Mouse (Mus musculus) limb, embryonic 13.5 days (tissue): ENCODE results near the gene Drosha. TPM values are rescaled to one million over a fixed set of nuclear protein-coding genes. Genes with fewer than 3 reads are reported as not detected.
"Not testable (repeated sequence)": the region's sequence is repeated elsewhere in the genome, so short reads cannot be mapped to it uniquely, and the experiment has no call there.

ENCODE experiments used
- ATAC-seq: fragments of 200-750 bp; cut with Nextera tagmentation; 2 replicates; pipeline ENCODE4 v1.8.0; 2017; ENCODE audit warnings: low read depth, moderate number of reproducible peaks, moderate TSS enrichment; ENCODE audit not compliant: low FRiP score
- H3K27ac ChIP-seq: fragments of 300-500 bp; sonication (generic); 2 replicates; pipeline ENCODE4 v1.5.1; 2015; ENCODE audit warnings: inconsistent platforms, mild to moderate bottlenecking, moderate library complexity
- H3K27me3 ChIP-seq: fragments of 300-500 bp; sonication (generic); 2 replicates; pipeline ENCODE4 v1.6.1; 2015; ENCODE audit warnings: mild to moderate bottlenecking, inconsistent platforms
- H3K36me3 ChIP-seq: fragments of 300-500 bp; sonication (generic); 2 replicates; pipeline ENCODE4 v1.6.1; 2015; ENCODE audit warnings: inconsistent platforms, mild to moderate bottlenecking, moderate library complexity
- H3K4me1 ChIP-seq: fragments of 300-500 bp; sonication (generic); 2 replicates; pipeline ENCODE4 v1.6.1; 2015; ENCODE audit warnings: inconsistent platforms
- H3K4me2 ChIP-seq: fragments of 300-500 bp; sonication (generic); replicated peaks from 2 replicates; pipeline ENCODE4 v1.6.1; 2015; ENCODE audit warnings: inconsistent platforms, mild to moderate bottlenecking, moderate library complexity
- H3K4me3 ChIP-seq: fragments of 300-500 bp; sonication (generic); 2 replicates; pipeline ENCODE4 v1.5.1; 2015; ENCODE audit warnings: moderate library complexity, mild to moderate bottlenecking, inconsistent platforms
- H3K9ac ChIP-seq: fragments of 300-500 bp; sonication (generic); 2 replicates; pipeline ENCODE4 v1.6.1; 2015; ENCODE audit warnings: mild to moderate bottlenecking, inconsistent platforms
- H3K9me3 ChIP-seq: fragments of 300-500 bp; sonication (generic); 2 replicates; pipeline ENCODE4 v1.6.1; 2016; ENCODE audit warnings: inconsistent platforms
- WGBS: fragments of 180-500 bp; shearing (Covaris S2); methylation state at CpG from one replicate; pipeline ENCODE4 v1.1.7; 2015; 5-methylcytosine and 5-hydroxymethylcytosine counted together
- polyA plus RNA-seq: library from polyadenylated mRNA; unstranded; fragments of >200 nt; fragmentation: Nextera tagmentation; extraction: Ambion mirVana; gene quantifications from 2 replicates; pipeline ENCODE4 v1.2.1, GENCODE M21; 2015

The Drosha gene
- polyA plus RNA-seq, 1 experiment from 2014 or later: 47.6 TPM

- no peak overlapping the region for H3K4me3 ChIP-seq
- H3K27ac ChIP-seq: no peak overlapping the region
- H3K9me3 ChIP-seq: no peaks in the 10 kb centered on the region
- H3K9ac ChIP-seq: no peak overlapping the region
- H3K4me2 ChIP-seq: no peak overlapping the region
- peaks cover 82% of the 10 kb centered on the region for H3K36me3 ChIP-seq
- no peaks in the 10 kb centered on the region for H3K27me3 ChIP-seq
- H3K4me1 ChIP-seq: no peaks in the 10 kb centered on the region
- ATAC-seq: no peak
- WGBS: 85% methylated on average over 18 of the region's 18 CpGs
Measured at GRCm38 (mm10) chr15:12896022-12897009, 71.7 kb downstream of the Drosha start.

- Histone ChIP-seq H3K4me2 (no peak overlapping the region), H3K4me3 (no peak overlapping the region), H3K9me3 (no peaks in the 10 kb centered on the region), H3K9ac (no peak overlapping the region), H3K27ac (no peak overlapping the region), H3K36me3 (peaks cover 89% of the 10 kb centered on the region), H3K4me1 (no peaks in the 10 kb centered on the region), H3K27me3 (no peaks in the 10 kb centered on the region)
- 92% methylated on average over 8 of the region's 8 CpGs for WGBS
- no peak for ATAC-seq
Measured at GRCm38 (mm10) chr15:12897831-12898230, 73.2 kb downstream of the Drosha start.

- H3K9ac ChIP-seq: no peak overlapping the region
- no peak overlapping the region for H3K4me2 ChIP-seq
- 86% methylated on average over 18 of the region's 18 CpGs for WGBS
- H3K36me3 ChIP-seq: peaks cover 84% of the 10 kb centered on the region
- no peak overlapping the region for H3K27ac ChIP-seq
- H3K27me3 ChIP-seq: no peaks in the 10 kb centered on the region
- H3K4me3 ChIP-seq: no peak overlapping the region
- H3K9me3 ChIP-seq: no peaks in the 10 kb centered on the region
- H3K4me1 ChIP-seq: no peaks in the 10 kb centered on the region
- no peak for ATAC-seq
Measured at GRCm38 (mm10) chr15:12900428-12901196, 76.0 kb downstream of the Drosha start.

- Histone ChIP-seq H3K27ac (no peak overlapping the region), H3K4me3 (no peak overlapping the region), H3K27me3 (no peaks in the 10 kb centered on the region), H3K4me1 (no peaks in the 10 kb centered on the region), H3K9me3 (no peaks in the 10 kb centered on the region), H3K9ac (no peak overlapping the region), H3K4me2 (no peak overlapping the region), H3K36me3 (peaks cover 81% of the 10 kb centered on the region)
- ATAC-seq: no peak
- 52% methylated on average over 8 of the region's 8 CpGs for WGBS
Measured at GRCm38 (mm10) chr15:12901197-12901570, 76.6 kb downstream of the Drosha start.

GRCm38 (mm10) chr15:12904442-12904841, 79.8 kb downstream of the Drosha start:
- no peaks in the 10 kb centered on the region for H3K27me3 ChIP-seq
- H3K27ac ChIP-seq: no peak overlapping the region
- 0 out of 2 replicates have a peak, but pooled peaks cover 4% of the 10 kb centered on the region for H3K4me1 ChIP-seq
- peaks cover 77% of the 10 kb centered on the region for H3K36me3 ChIP-seq
- no peak overlapping the region for H3K4me2 ChIP-seq
- no peaks in the 10 kb centered on the region for H3K9me3 ChIP-seq
- no peak overlapping the region for H3K4me3 ChIP-seq
- no peak overlapping the region for H3K9ac ChIP-seq
- no peak for ATAC-seq
- 89% methylated on average over 6 of the region's 6 CpGs for WGBS

- no peaks in the 10 kb centered on the region for H3K9me3 ChIP-seq
- 88% methylated on average over 19 of the region's 19 CpGs for WGBS
- ATAC-seq: no peak
- no peak overlapping the region for H3K4me3 ChIP-seq
- H3K27ac ChIP-seq: peak overlapping the region; percentile 39; the same call in 1 of the 2 replicates
- no peak overlapping the region for H3K4me2 ChIP-seq
- no peaks in the 10 kb centered on the region for H3K27me3 ChIP-seq
- no peak overlapping the region for H3K9ac ChIP-seq
- H3K36me3 ChIP-seq: peaks cover 71% of the 10 kb centered on the region
- 0 out of 2 replicates have a peak, but pooled peaks cover 4% of the 10 kb centered on the region for H3K4me1 ChIP-seq
Measured at GRCm38 (mm10) chr15:12907962-12908719, 83.5 kb downstream of the Drosha start.

- 81% methylated on average over 4 of the region's 4 CpGs for WGBS
- Histone ChIP-seq H3K9me3 (no peaks in the 10 kb centered on the region), H3K27me3 (no peaks in the 10 kb centered on the region), H3K36me3 (peaks cover 71% of the 10 kb centered on the region), H3K4me1 (0 out of 2 replicates have a peak, but pooled peaks cover 4% of the 10 kb centered on the region), H3K9ac (no peak overlapping the region), H3K4me3 (no peak overlapping the region), H3K27ac (peak overlapping the region; percentile 39; the same call in 1 of the 2 replicates), H3K4me2 (no peak overlapping the region)
- no peak for ATAC-seq
Measured at GRCm38 (mm10) chr15:12908720-12909028, 84.1 kb downstream of the Drosha start.

GRCm38 (mm10) chr15:12909171-12909570, 84.6 kb downstream of the Drosha start:
- Histone ChIP-seq H3K27me3 (no peaks in the 10 kb centered on the region), H3K36me3 (peaks cover 71% of the 10 kb centered on the region), H3K4me2 (no peak overlapping the region), H3K9me3 (no peaks in the 10 kb centered on the region), H3K4me1 (0 out of 2 replicates have a peak, but pooled peaks cover 4% of the 10 kb centered on the region), H3K4me3 (no peak overlapping the region), H3K27ac (no peak overlapping the region), H3K9ac (no peak overlapping the region)
- ATAC-seq: 0 out of 2 replicates have a peak, but pooled peaks have one; percentile 5
- WGBS: 81% methylated on average over 7 of the region's 7 CpGs

- Histone ChIP-seq H3K36me3 (peaks cover 72% of the 10 kb centered on the region), H3K27me3 (no peaks in the 10 kb centered on the region)
Measured at GRCm38 (mm10) chr15:12911082-12911481, 86.5 kb downstream of the Drosha start.

GRCm38 (mm10) chr15:12916314-12916815, 91.8 kb downstream of the Drosha start:
- H3K27ac ChIP-seq: no peak overlapping the region
- no peaks in the 10 kb centered on the region for H3K27me3 ChIP-seq
- H3K36me3 ChIP-seq: peaks cover 82% of the 10 kb centered on the region
- H3K4me1 ChIP-seq: no peaks in the 10 kb centered on the region
- 89% methylated on average over 10 of the region's 10 CpGs for WGBS
- ATAC-seq: no peak
- no peak overlapping the region for H3K9ac ChIP-seq
- H3K4me2 ChIP-seq: no peak overlapping the region
- no peak overlapping the region for H3K4me3 ChIP-seq
- no peaks in the 10 kb centered on the region for H3K9me3 ChIP-seq

More at GRCm38 (mm10) chr15:12911082-12911481, 86.5 kb downstream of the Drosha start:
- Histone ChIP-seq H3K4me1 (0 out of 2 replicates have a peak, but pooled peaks cover 4% of the 10 kb centered on the region), H3K27ac (no peak overlapping the region), H3K9ac (no peak overlapping the region), H3K4me2 (no peak overlapping the region), H3K4me3 (no peak overlapping the region), H3K9me3 (no peaks in the 10 kb centered on the region)
- ATAC-seq: no peak
- 87% methylated on average over 7 of the region's 7 CpGs for WGBS

GRCm38 (mm10) chr15:12919326-12919966, 94.8 kb downstream of the Drosha start:
- not testable (repeated sequence) for H3K27me3 ChIP-seq, H3K4me3 ChIP-seq, H3K4me2 ChIP-seq, H3K27ac ChIP-seq, H3K9me3 ChIP-seq, H3K4me1 ChIP-seq, ATAC-seq, H3K9ac ChIP-seq
- 91% methylated on average over 11 of the region's 11 CpGs for WGBS
- peaks cover 87% of the 10 kb centered on the region for H3K36me3 ChIP-seq
